In genomic region chr16:57662661-57663060, GRCm38 (mm10) we compare ENCODE assay signal across 19 mouse cellular contexts. TPM values are rescaled to one million over a fixed set of nuclear protein-coding genes. Genes with fewer than 3 reads are reported as not detected.
DNase-seq lines count a peak whose midpoint lies in the region; TF ChIP-seq lines count a peak whose summit lies in the region.
"Had no signal": no experiment of that assay in that cellular context is flagged by ENCODE, and none has a peak within 500 bp of the region (broad histone marks: within the 10 kb centered on the region; RNA-seq: fewer than 3 reads in every experiment).

No protein-coding gene starts in this region.

- peak overlapping the region; percentile 56; the same call in 1 of the 2 replicates for H3K27ac ChIP-seq in gastrocnemius, adult 2 months
- H3K27ac ChIP-seq: embryonic facial prominence, embryonic 10.5 days; heart, embryonic 13.5 days; hindbrain, embryonic 10.5 days; layer of hippocampus, adult 2 months; liver, embryonic 15.5 days; midbrain, embryonic 15.5 days had no signal

- TF ChIP-seq CTCF in gastrocnemius, adult 2 months (IDR thresholded peaks at IDR 0.05) = no peak

- no peak overlapping the region for H3K4me3 ChIP-seq in gastrocnemius, adult 2 months
- H3K4me3 ChIP-seq: embryonic facial prominence, embryonic 10.5 days; erythroblast, embryonic 14.5 days; heart, embryonic 13.5 days; hindbrain, embryonic 10.5 days; layer of hippocampus, adult 2 months; liver, embryonic 15.5 days; megakaryocyte, embryonic 14.5 days; midbrain, embryonic 15.5 days had no signal

- no peak for DNase-seq in gastrocnemius, adult 2 months
- DNase-seq in gastrocnemius, postnatal 4 days (ENCODE audit: low spot score in 2 of 2) = no peak
- DNase-seq in kidney, adult 8-10 months = peak; percentile 6 to 23
- DNase-seq in kidney, adult 18-20 months = no peak
- DNase-seq in adrenal gland, postnatal 36 days = peak; percentile 11 to 34
- DNase-seq in kidney, postnatal 25 days = peak; percentile 17 to 48
- no peak for DNase-seq in left cerebral cortex, postnatal 36 days (ENCODE audit: low spot score in 2 of 2)
- DNase-seq: B cell, adult 2 months; cerebellum, adult 2 months; lung, postnatal 14 days; thymus, adult 18-20 months had no signal

- intact Hi-C loops in gastrocnemius, adult 2 months (cut with DNase I) = no loop called here
- intact Hi-C loops in left cerebral cortex, postnatal 36 days (cut with DNase I) = loop anchor here (10.0 kb wide), 1 partner anchor 632 kb away; no protein-coding TSS in a partner anchor

RNA-seq across cellular contexts. Expression of gene Cmss1, which starts 56.0 kb away (rescaled TPM):
- total RNA-seq in gastrocnemius, adult 2 months (2021) = 10 to 100 TPM; 33.0 to 44.0 TPM
- total RNA-seq in gastrocnemius, postnatal 4 days (2021) = 10 to 100 TPM; 16.6 to 18.9 TPM
- 10 to 100 TPM; 17.1 to 19.3 TPM for total RNA-seq in adrenal gland, postnatal 36 days (2021)
- 10 to 100 TPM; 18.5 to 19.1 TPM for total RNA-seq in left cerebral cortex, postnatal 36 days (2021)

Comparison
In these comparisons a context has a peak if more than half of its experiments do, and no peak if none do; other contexts are left out.
1. DNase-seq: peak in kidney, adult 8-10 months (2 of 2), adrenal gland, postnatal 36 days (2 of 2) and kidney, postnatal 25 days (2 of 2); none in gastrocnemius, adult 2 months (single experiment), gastrocnemius, postnatal 4 days (0 of 2), kidney, adult 18-20 months (single experiment) and left cerebral cortex, postnatal 36 days (0 of 2).